Mouse (Mus musculus): ENCODE results near the gene AW822073. TPM values are rescaled to one million over a fixed set of nuclear protein-coding genes. Genes with fewer than 3 reads are reported as not detected.

Gene AW822073
- total RNA-seq, 2 experiments from 2014 or later: not detected

GRCm38 (mm10) chr10:58221571-58221970 is 3.2 kb downstream of the AW822073 start:
- DNase-seq: peak in 1 of 2 experiments; percentile 51

- DNase-seq: no peak
Observed at GRCm38 (mm10) chr10:58220726-58221125, 4.0 kb downstream of the AW822073 start.

GRCm38 (mm10) chr10:58217366-58217765 is 7.4 kb downstream of the AW822073 start:
- DNase-seq: no peak

- no peak for DNase-seq
Observed at GRCm38 (mm10) chr10:58215353-58215752, 9.4 kb downstream of the AW822073 start.

GRCm38 (mm10) chr10:58214934-58215333 is 9.8 kb downstream of the AW822073 start:
- no peak for DNase-seq

- no peak for DNase-seq
Observed at GRCm38 (mm10) chr10:58214497-58214896, 10.2 kb downstream of the AW822073 start.

GRCm38 (mm10) chr10:58212230-58212629 is 12.5 kb downstream of the AW822073 start:
- DNase-seq: no peak

- DNase-seq: no peak
Observed at GRCm38 (mm10) chr10:58211213-58211612, 13.5 kb downstream of the AW822073 start.

- no peak for DNase-seq
Observed at GRCm38 (mm10) chr10:58210514-58210913, 14.2 kb downstream of the AW822073 start.

- DNase-seq: no peak
Observed at GRCm38 (mm10) chr10:58209710-58210467, 14.8 kb downstream of the AW822073 start.

- no peak for DNase-seq
Observed at GRCm38 (mm10) chr10:58206639-58207404, 17.9 kb downstream of the AW822073 start.

GRCm38 (mm10) chr10:58205986-58206385 is 18.7 kb downstream of the AW822073 start:
- DNase-seq: no peak

Other genes with a start within 250 kb of the AW822073 start
- not detected for gene Duxf3, start 7.7 kb upstream of the AW822073 start, total RNA-seq (2021)
- gene Gm4981, start 11.8 kb upstream of the AW822073 start, total RNA-seq (2021): not detected
- gene Gcc2, start 30.6 kb upstream of the AW822073 start, total RNA-seq (2021): 10 to 100 TPM; 30.4 to 31.0 TPM
- 100 to 1,000 TPM; 142 to 163 TPM for gene Lims1, start 98.5 kb upstream of the AW822073 start, total RNA-seq (2021)
- gene Ranbp2, start 222.0 kb upstream of the AW822073 start, total RNA-seq (2021): 10 to 100 TPM; 51.1 to 54.7 TPM